Mouse (Mus musculus): ENCODE data around the gene Megf6. TPM values are rescaled to one million over a fixed set of nuclear protein-coding genes. Genes with fewer than 3 reads are reported as not detected.

Gene Megf6
- 10 to 100 TPM in 1 of 2 experiments, 1 to 10 TPM in 1; 9.5 to 10.3 TPM for total RNA-seq (2021)
- long read RNA-seq, experiment 1, full-length matches to known transcripts, result 3 of 13 reads
- long read RNA-seq, experiment 1, partial matches to known transcripts, result 5 of 13 reads
- long read RNA-seq, experiment 1, other reads (novel, unspliced or antisense), result 5 of 13 reads
- long read RNA-seq, experiment 2, partial matches to known transcripts, result 1 of 3 reads
- long read RNA-seq, experiment 2, other reads (novel, unspliced or antisense), result 2 of 3 reads

GRCm38 (mm10) chr4:154170506-154171150 lies at the start of gene Megf6:
Gene Megf6, plus strand, starts transcription at chr4:154170730.
- DNase-seq, result peak; percentile 58

- DNase-seq, result no peak
Measured at GRCm38 (mm10) chr4:154121800-154122199, 48.7 kb upstream of the Megf6 start.

- DNase-seq, result no peak
Measured at GRCm38 (mm10) chr4:154122374-154122773, 48.2 kb upstream of the Megf6 start.

- DNase-seq, result no peak
Measured at GRCm38 (mm10) chr4:154123553-154123952, 47.0 kb upstream of the Megf6 start.

GRCm38 (mm10) chr4:154125202-154125601 lies 45.3 kb upstream of the Megf6 start:
- no peak for DNase-seq

GRCm38 (mm10) chr4:154127273-154127672 lies 43.3 kb upstream of the Megf6 start:
- DNase-seq, result no peak

- no peak for DNase-seq
Measured at GRCm38 (mm10) chr4:154129950-154130349, 40.6 kb upstream of the Megf6 start.

- no peak for DNase-seq
Measured at GRCm38 (mm10) chr4:154131894-154132293, 38.6 kb upstream of the Megf6 start.

- DNase-seq, result no peak
Measured at GRCm38 (mm10) chr4:154134803-154135202, 35.7 kb upstream of the Megf6 start.

GRCm38 (mm10) chr4:154137139-154137538 lies 33.4 kb upstream of the Megf6 start:
- DNase-seq, result no peak

- DNase-seq, result peak; percentile 22
Measured at GRCm38 (mm10) chr4:154139671-154140181, 30.8 kb upstream of the Megf6 start.

- no peak for DNase-seq
Measured at GRCm38 (mm10) chr4:154140182-154140212, 30.5 kb upstream of the Megf6 start, which contains the start of gene Trp73. Gene Trp73, minus strand, starts transcription at chr4:154140208.

GRCm38 (mm10) chr4:154140213-154141008 lies 30.1 kb upstream of the Megf6 start:
- no peak for DNase-seq

GRCm38 (mm10) chr4:154141009-154141867 lies 29.3 kb upstream of the Megf6 start:
- no peak for DNase-seq

GRCm38 (mm10) chr4:154142211-154143040 lies 28.1 kb upstream of the Megf6 start, which contains the start of gene Wrap73:
Gene Wrap73, plus strand, starts transcription at chr4:154142372.
- peak; percentile 93 for DNase-seq

- no peak for DNase-seq
Measured at GRCm38 (mm10) chr4:154144712-154145111, 25.8 kb upstream of the Megf6 start.

- DNase-seq, result no peak
Measured at GRCm38 (mm10) chr4:154146342-154146741, 24.2 kb upstream of the Megf6 start.

- DNase-seq, result no peak
Measured at GRCm38 (mm10) chr4:154154104-154154503, 16.4 kb upstream of the Megf6 start.

- no peak for DNase-seq
Measured at GRCm38 (mm10) chr4:154156050-154156449, 14.5 kb upstream of the Megf6 start.

GRCm38 (mm10) chr4:154157970-154158662 lies 12.4 kb upstream of the Megf6 start:
- no peak for DNase-seq

- DNase-seq, result peak; percentile 92
Measured at GRCm38 (mm10) chr4:154159002-154159401, 11.5 kb upstream of the Megf6 start.
